Mouse (Mus musculus): ENCODE data around the gene Mgea5.
"Not testable (repeated sequence)": the region's sequence is repeated elsewhere in the genome, so short reads cannot be mapped to it uniquely, and the experiment has no call there.

Gene Mgea5

DNA sequence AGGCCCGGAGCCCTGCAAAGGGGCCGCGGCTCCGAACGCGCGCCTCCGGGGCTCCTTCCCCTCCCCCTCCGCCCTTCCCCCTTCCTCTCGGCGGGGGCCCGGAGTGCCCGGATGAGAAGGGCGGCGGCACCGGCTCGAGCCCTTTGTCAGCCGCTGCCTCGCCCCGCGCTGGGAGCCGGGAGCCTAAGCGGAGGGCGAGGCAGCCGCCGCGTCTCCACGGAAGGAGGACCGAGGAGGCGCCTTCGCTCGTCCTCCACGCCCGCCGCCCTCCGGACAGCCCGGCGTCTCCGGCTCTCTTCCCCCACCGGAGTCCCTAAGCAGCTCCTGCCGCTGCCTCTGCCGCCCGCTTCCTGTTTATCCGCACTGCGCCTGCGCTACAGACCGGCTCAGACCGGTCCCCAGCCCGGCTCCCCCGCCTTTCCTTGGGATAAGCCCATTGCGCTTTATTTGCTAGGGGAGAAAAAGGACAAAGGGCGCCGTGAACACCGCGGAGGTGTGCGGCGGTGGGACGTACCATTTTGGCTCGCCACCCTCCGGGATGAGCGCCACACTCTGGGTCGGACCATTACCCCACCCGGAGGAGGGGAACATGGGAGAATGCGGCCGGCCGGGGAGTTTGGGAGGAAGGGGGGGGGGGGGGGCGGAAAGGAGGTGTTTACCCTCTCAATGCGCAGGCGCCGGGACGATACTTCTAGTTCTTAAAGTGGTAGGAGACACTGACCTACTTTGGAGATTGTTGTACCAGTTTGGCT is at the start of gene Mgea5:
TSS of gene Mgea5 (minus strand) at position 657 of the 752 bp plus-strand sequence.
- DNase-seq (ENCODE audit: low spot score) = peak; percentile 99

DNA sequence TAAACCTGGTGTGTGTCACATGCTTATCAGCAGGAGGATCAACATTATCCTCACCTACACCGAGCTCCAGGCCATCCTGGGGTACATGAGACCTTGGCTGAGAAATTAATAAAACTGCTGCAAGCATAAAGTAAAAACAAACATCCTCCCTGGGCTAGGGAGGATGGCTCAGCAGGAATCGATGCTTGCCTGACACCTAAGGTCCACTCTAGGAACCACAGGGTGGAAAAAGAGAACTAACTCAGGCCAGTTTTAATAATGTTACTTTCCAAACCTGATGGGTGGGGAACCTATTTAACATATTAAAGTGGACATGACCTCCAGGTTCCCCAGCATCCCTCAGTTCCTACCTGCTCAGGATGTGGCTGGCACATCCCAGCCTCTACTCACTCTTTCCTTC is 47.0 kb upstream of the Mgea5 start:
- no peak for DNase-seq (ENCODE audit: low spot score)

DNA sequence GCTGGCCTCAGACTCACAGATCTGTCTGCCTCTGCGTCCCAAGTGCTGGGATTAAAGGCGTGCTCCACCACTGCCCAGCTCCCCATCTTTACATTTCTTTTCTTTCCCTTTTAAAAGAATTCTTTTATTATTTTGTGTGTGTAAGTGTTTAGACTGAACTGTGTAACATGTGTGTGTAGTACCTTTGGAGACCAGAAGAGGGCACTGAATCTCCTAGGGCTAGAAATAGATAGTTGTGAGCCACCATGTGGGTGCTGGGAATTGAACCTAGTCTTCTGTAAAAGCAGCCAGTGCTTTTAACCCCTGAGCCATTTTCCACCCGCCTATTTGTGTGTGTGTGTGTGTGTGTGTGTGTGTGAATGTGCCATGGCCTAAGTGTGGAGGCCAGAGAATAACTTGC is 44.1 kb upstream of the Mgea5 start:
- no peak for DNase-seq (ENCODE audit: low spot score)

DNA sequence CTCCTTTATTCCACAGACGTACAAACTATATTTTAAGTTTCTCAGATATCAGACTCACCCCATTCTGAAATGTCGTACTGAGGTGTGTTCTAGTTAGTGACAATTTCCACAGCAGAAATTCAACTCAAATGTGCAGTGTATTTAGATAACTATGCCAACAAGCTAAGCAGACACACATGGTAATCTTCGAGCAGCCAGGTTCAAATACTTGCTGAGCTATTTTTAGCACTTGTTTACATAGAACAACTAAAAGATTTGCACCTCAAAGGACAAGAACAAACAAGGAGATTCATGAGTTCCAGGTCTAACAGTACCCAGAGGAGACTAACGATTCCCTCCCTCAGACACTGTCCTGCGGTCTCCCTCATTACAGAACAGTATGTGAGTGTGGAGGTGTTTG is 43.5 kb upstream of the Mgea5 start:
- DNase-seq (ENCODE audit: low spot score) = no peak

DNA sequence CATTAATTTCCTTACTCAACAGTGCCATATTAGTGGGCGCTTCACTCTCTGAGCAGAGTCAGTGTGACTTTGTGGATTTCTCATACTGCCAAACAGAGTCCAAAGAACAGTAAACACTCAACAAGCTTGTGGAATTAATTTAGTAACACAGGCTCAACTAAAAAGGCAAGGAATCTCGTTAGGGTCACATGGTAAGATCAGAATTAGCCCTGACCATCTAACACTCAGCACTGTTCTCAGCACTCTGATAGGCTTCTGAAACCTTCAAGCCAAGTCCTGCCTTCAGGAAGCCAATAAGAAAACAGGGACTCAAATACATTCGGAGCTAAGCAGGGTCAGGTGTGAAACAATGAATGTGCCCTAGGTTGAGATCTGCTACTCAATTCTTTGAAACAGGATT is 42.5 kb upstream of the Mgea5 start:
- peak; percentile 9 for DNase-seq (ENCODE audit: low spot score)

DNA sequence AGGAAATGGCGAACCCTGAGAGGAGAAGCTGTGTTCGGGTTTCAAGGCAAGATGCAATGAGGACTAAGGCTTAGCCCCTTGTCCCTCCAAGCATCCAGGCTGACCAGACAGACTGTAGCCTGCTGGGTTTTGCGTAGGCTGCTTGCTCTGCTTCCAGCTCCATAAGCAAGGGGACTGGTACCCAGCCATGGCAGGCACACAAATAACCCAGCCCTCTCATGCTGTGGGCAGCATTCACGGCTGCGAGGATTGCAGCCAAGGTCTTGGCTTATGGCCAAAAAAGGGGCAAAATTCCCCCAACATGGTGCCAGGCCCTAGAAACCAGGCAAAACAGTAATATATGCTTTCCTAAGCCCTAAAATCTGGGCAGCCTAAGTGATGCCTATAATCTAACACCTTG is 38.2 kb upstream of the Mgea5 start:
- DNase-seq (ENCODE audit: low spot score) = no peak

DNA sequence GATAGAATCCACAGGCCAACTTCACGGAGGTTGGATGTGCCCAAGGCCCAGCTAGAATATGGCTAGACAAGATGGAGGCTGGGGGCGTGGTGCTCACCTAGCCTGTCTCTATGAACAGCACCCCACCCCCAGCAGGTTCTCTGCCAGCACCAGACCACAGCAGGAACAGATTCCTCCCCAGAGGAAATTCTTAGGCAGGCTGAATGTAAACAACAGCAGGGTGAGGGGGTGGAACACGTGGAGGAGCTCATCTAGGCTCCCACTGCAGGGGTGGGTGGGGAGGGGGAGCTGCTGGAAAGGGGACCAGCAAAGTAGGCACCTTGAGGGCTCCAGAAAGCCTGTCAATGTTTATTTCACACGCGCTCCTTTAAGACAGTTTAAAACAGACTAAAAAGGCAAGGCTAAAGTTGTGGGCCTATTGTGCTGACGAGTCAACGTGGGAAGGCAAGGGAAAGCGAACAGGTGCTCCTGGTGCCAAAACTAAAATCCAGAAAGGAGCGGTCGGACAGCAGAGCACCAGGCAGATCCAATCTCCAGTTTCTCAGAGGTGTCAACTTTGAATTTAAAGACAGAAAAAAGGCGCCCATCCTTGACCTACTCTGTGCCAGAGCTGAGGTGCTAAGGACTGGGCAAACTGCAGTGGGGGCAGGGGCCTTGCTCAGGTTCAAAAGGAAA is 34.3 kb upstream of the Mgea5 start:
- DNase-seq (ENCODE audit: low spot score) = peak; percentile 54

DNA sequence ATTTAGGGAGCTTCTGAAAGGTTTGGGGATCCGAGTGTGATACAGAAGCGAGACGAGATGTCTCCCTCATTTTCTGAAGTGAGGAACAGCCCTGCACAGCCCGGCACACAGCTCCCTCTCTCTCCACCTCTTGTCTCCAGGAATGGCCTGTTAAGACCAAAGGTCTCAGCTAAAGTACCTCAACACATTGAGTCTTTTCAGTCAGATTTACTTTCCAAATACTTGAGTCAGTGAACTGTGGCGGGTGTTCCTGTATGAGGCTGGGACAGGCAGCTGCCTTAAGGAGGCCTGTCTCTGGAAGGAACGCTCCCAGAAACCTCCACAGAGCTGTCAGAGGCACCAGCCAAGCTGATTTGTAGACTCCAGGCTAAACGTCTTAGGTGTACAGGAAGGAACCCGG is 33.1 kb upstream of the Mgea5 start:
- no peak for DNase-seq (ENCODE audit: low spot score)

DNA sequence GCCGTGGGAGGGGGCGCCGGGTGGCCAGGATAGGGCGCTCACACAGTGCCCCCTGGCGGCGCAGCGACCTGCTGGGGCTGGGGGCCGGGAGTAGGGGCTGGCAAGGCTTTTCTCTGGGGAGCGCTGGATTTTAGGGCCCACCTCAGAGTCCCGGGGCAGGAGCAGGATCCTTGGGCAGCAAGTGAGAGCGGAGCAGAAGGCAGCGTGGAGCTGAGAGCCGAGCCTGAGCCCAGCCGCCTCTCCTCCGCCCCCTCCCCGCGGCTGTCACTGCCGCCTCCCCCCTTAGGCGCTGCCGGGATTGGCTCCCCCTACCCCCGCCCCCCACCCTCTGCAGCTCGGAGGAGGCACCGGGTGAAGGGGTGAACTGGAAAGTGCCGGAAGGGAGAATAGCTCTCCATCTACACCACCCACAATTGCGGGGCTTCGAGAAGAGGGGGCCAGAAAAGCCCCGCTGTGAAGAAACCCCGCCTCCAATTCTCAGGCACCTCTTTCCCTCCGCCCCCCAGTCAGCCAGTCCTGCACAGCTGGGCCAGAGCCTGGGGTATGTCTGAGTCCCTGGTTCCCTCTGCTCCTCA is 32.3 kb upstream of the Mgea5 start, which contains the start of gene Kcnip2:
TSS of gene Kcnip2 (minus strand) at position 231 of the 575 bp plus-strand sequence.
- no peak for DNase-seq (ENCODE audit: low spot score)

DNA sequence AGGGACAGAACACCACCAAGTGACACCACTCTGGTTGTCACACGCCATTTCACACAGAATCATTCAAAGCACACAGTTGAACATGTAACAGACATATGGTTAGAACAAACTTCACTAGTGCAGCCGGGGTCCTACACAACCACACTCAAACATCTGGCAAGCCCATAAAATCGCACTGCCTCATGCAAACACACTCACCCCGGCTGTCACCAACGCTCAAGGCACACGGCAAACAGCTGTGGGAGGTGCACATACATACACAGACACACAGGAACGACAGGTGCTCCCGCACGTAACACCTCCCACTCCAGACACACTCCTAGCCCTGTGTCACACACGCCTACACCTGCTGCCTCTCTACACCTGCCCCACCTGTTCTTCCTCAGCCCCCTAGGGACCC is 31.5 kb upstream of the Mgea5 start:
- DNase-seq (ENCODE audit: low spot score) = no peak

DNA sequence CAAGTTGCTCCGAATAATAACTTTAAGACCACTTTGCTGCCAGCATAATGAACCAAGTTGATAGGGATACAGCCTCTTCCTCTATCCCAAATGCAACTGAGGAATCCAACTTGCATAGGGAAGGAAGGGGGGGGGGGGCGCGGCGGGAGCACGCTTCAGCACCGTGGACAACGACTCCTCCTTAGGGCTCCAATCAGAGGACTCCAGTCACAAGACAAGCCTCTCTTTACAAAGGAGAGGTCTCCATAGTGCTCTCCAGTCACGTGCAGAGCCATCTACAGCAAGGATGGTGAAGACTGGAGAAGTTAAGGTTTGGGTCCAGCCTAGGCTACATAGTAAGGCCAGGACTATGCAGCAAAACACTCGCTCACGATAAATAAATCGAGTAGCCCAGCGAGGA is 30.2 kb upstream of the Mgea5 start:
- DNase-seq (ENCODE audit: low spot score) = no peak

DNA sequence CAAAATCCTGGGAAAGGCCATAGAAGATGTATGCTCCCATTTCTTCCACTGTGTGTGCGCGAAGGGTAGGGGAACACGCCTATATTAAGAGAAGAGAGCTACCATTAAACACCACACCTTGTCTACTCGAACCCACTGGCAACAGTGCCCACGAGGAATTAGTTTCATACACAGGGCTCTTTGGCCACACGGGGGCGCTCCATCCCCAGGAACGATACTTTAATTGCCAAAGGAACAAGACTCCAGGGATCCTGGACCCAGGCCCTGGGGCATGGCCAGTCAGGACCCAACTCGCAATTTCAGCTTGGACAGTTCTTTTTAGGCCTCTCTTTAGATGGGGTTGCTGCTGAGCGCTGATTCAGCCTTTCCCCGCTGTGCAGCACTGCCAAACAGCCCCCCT is 29.6 kb upstream of the Mgea5 start:
- peak; percentile 83 for DNase-seq (ENCODE audit: low spot score)

DNA sequence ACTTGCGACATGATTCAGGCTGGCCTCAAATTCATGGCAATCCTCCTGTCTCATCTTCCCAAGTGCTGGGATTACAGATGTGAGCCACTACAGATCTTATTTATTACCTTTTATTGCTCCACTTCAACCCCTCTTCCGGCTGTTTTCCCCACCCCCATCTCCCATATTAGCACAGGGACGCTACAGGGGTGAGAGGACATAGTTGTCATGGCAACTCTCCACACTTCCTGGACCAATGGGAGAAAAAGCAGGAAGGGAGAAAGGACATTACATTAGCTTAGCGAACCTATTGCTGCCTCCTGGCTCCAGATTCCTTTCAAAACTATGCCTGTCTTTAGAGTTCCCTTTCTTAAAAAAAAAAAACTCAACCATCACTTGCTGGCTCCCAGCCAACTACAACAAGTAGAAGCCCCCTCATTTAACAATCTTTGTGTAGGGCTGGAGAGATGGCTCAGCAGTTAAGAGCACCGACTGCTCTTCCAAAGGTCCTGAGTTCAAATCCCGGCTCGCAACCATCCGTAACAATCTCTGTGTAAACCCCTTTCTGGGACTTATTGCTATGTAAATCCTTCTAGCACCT is 29.1 kb upstream of the Mgea5 start:
- DNase-seq (ENCODE audit: low spot score) = no peak

DNA sequence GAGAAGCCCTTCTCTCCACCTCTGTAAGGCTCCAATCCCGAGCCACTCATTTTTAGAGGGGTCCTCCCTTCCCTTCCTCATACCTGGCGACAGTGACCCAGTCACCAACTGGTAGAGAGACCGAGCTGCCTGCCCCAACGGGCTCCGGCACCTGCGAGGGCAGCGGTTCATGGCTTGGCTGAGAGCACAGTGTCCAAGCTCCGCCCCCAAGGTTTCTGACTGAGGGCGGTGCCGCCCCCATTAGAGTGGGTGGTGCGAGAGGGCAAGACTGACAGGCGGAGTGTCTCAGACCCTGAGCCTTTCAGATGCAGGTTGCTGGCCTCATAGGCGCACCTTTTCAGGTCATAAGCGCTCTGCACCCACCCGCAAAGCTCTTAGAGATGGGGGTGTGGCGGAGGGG is 28.5 kb upstream of the Mgea5 start:
- peak; percentile 68 for DNase-seq (ENCODE audit: low spot score)

DNA sequence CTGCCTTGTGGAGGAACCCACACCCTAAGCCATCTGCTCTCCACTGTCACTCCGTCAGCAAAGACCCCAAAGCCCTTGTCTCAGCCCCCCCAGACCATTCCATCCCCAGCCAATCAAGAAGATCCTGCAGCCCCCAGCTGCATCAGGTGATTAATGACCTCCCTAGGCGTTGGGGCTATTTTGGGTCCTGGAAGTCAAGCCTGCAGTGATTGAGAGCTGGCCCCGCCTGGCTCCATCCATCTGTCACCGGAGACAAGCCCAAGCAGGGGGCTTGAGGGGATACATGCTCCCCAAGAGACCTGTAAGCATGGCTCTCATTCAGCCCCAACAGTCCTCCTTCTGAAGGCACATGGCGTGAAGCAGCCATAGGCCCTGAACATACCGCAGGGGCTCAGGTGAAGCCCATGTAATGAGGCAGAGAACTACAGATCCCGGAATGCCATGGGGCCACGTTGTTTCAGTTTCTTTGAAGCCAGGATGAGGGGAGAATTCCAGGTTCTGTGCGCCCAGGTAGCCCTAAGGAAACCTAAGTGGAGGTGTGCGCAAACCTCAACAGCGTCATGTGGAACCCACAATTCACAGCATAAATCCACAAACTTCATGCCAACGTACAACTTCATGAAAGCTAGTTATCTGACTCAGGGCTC is 27.5 kb upstream of the Mgea5 start:
- DNase-seq (ENCODE audit: low spot score) = no peak

DNA sequence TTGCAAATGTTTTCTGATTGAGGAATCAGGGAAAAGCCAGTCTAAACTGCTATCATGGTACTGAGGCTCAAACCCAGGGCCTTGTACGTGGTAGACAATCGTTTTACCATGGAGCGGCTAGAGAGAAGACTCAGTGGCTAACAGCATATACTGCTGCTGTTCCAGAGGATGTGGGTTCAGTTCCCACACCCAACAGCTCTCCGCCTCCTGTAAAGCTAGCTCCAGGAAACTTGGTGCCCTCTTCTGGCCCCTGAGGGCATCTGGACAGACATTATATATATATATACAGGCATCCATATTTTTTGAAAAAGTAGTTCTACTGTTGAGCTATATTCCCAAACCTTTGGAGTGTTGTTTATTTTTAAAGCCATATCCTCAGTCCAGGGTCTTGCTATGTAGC is 24.1 kb upstream of the Mgea5 start:
- DNase-seq (ENCODE audit: low spot score) = no peak

DNA sequence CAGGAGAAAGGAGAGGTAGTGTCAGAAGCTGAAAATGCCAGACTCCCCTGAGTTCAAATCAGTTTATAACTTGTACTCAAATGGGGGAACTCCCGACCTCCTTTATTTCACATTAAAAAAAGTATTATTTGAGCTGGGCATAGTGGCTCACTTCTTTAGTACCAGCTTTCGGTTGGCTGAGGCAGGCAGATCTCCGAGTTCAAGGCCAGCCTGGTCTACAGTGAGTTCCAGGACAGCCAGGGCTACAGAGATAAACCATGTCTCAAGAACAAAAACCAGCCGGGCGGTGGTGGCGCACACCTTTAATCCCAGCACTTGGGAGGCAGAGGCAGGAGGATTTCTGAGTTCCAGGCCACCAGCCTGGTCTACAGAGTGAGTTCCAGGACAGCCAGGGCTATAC is 22.2 kb upstream of the Mgea5 start:
- DNase-seq (ENCODE audit: low spot score) = not testable (repeated sequence)

DNA sequence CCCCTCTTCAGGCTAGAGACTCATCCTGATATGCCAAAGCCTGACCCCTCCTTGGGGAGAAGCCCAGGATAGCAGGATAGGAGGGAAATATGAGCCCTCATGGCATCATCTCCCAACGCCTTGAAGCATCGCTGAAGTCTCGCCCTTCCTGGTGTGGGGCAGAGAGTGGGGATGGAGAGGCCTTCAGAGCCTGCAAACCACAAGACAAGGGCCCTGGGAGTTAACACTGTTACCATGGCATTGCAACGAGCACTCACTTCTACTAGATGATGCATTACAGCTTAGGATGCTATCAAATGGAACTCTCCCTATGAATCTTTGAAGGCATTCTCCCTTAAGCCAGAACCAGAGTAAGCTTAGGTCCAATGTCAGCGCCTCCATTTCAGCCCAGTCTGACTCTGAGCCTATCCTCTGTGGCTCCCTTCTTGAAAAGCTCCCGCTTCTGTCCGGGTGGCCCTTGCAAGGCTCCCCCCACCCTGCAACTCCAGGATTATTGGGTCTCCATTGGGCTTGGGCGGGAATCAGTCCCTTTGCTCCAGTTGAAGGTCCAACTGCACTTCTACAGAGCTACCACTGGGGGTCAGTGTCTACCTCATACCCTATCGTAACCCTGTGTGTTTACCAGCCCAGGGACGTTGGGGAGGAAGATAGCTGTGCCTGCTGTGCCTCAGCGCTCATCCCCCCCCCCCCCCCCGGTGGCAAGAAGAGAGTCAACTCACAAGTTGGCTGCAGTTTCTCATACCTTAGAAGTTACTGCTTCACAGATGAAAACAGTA is 21.1 kb upstream of the Mgea5 start:
- no peak for DNase-seq (ENCODE audit: low spot score)

DNA sequence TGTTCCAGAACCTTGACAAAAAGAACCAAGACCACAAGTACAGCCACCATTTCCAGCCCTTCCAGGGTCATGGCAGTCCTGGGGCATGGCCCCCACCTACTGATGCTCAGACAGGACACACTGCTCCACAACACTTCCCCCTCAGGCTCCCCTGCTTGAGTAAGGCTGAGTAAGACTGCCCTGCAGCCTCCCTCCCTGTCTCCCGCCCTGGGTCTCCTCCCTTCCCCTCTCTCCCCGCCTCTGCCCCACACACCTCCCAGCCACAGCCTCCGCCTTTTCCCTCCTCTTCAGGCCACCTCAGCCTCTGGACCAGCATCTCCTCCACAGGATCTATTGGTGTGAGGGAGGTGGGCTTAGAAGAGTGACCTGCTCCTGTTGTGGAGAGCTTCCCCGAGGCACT is 19.8 kb upstream of the Mgea5 start:
- DNase-seq (ENCODE audit: low spot score) = no peak

DNA sequence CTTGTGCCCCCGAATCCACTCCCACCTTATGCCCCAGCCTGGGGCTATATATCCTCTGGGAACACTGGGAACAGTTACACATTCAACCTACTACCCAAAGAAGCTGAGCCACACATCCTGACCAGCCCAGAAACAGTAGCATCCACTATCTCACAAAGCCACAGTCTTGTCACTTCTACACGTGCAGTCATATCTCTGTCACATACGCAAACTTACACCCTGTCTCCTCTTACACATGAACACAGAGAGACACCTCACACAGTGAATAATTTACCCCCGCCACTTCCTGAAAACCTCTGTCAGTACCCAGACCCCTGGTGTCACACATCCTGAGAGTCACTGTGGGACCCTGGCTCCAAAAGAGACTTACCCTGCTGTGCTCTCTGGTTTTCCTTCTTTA is 19.1 kb upstream of the Mgea5 start:
- no peak for DNase-seq (ENCODE audit: low spot score)

DNA sequence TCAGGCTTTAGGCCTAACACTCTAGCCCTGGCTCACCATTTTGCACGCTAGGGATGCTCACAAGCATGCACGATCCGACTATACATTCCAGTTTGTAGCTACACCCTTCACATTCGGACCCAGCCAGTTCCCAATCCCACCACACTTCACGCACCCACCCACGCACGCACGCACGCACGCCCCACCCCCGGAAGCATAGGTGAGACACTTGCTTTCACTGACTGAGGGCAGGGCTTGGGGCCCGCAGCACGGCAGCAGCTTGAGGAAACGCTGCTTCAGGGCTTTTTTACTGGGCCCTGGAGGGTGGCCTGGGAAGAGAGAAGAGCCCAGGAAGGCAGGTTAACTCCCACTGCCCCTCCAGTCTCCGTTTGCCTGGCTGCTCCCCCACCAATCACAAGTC is 13.2 kb upstream of the Mgea5 start:
- DNase-seq (ENCODE audit: low spot score) = no peak

DNA sequence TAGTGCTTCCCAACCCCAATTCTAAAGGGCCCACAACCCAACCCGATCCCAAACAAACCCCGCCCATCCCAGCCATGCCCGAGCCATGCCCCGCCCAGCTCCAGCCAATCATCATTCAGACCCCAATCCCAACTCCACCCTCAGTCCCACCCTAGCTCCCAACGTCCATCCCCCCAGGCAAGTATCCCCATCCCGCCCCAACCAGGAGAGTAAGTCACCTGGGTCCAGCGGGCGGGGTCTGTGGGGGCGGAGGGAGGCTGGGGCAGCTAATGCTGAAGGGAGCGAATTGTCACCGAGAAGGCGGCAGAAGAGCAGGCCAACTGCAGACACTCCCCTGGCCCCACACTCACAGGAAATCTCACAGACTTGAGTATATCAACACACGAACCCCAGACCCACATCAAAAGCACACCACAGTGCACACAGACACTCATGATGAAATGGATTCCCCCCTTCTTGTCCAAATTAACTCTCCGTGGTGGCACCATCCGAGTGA is 12.5 kb upstream of the Mgea5 start:
- peak; percentile 59 for DNase-seq (ENCODE audit: low spot score)
